Mouse (Mus musculus): ENCODE measurements around the gene Armh2.

DNA sequence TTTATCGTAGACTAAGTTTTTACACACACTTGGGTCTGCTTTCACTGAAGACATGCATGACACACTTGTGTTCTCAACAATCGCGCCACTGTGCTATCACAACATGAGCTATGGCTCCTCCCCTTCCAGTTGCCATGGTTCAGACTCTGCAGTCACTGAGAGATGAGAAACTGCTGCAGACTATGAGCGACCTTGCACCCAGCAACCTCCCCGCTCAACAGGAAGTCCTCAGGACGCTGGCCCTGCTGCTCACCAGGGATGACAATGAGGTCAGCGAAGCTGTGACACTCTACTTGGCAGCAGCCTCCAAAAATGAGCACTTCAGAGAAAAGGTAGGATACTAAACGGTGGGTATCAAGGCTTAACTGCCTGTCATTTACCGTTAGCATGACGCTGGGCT, 19.5 kb upstream of the Armh2 start:
- TF ChIP-seq POLR2A (IDR thresholded peaks at IDR 0.05; ENCODE audit: extremely low read depth, insufficient read depth, low read length) (no peak), CTCF (IDR thresholded peaks at IDR 0.05; ENCODE audit: extremely low read depth, insufficient read depth, low read length) (no peak)

Data from cortical plate, adult 2 months (tissue).